Mouse (Mus musculus): Measurements from ENCODE around the gene Col6a5.

- no peak for TF ChIP-seq CTCF (IDR thresholded peaks at IDR 0.05)
- no peak for TF ChIP-seq EP300 (IDR thresholded peaks at IDR 0.05)
Observed at GRCm38 (mm10) chr9:105933816-105934215, 26.6 kb downstream of the Col6a5 start.
